ENCODE assay signal across 8 mouse cellular contexts in genomic region chr4:89687961-89688803, GRCm38 (mm10). TPM values are rescaled to one million over a fixed set of nuclear protein-coding genes. Genes with fewer than 3 reads are reported as not detected.
DNase-seq lines count a peak whose midpoint lies in the region; ATAC-seq lines count a peak whose summit lies in the region.

No protein-coding gene starts in this region.

- under 1% methylated on average over 78 of the region's 78 CpGs for whole genome bisulfite sequencing in heart, embryonic 10.5 days
- WGBS in forebrain, embryonic 14.5 days: under 1% methylated on average over 78 of the region's 78 CpGs
- 1% methylated on average over 78 of the region's 78 CpGs for WGBS in intestine, embryonic 15.5 days
- 1% methylated on average over 78 of the region's 78 CpGs for WGBS in liver, embryonic 13.5 days (ENCODE audit: insufficient replicate concordance)

- H3K4me2 ChIP-seq in forebrain, embryonic 14.5 days (ENCODE audit: low read length): peak overlapping the region; percentile 78
- H3K4me2 ChIP-seq in intestine, embryonic 15.5 days (replicated peaks): peak overlapping the region; percentile 83
- H3K4me2 ChIP-seq in liver, embryonic 13.5 days: peak overlapping the region; percentile 51

- peak; percentile 85 for ATAC-seq in forebrain, embryonic 14.5 days
- ATAC-seq in intestine, embryonic 15.5 days: peak; percentile 79
- peak; percentile 20; the same call in 1 of the 2 replicates for ATAC-seq in liver, embryonic 13.5 days (ENCODE audit: low read depth)

- no peaks in the 10 kb centered on the region for H3K36me3 ChIP-seq in heart, embryonic 10.5 days
- H3K36me3 ChIP-seq in forebrain, embryonic 14.5 days (ENCODE audit: control insufficient read depth, insufficient read depth, low read length): no peaks in the 10 kb centered on the region
- H3K36me3 ChIP-seq in intestine, embryonic 15.5 days: no peaks in the 10 kb centered on the region
- H3K36me3 ChIP-seq in liver, embryonic 13.5 days: no peaks in the 10 kb centered on the region

- peak; percentile 85 for DNase-seq in heart, embryonic 10.5 days (ENCODE audit: low spot score)
- no peak for DNase-seq in heart, adult 8-10 months (ENCODE audit: low spot score)
- DNase-seq in adrenal gland, adult (ENCODE audit: inconsistent age in 2 of 2, low spot score in 1 of 2): peak; percentile 71 to 90
- DNase-seq in forebrain, embryonic 14.5 days (ENCODE audit: low spot score): peak; percentile 66
- DNase-seq in liver, embryonic 13.5 days: no peak
- DNase-seq in ovary, postnatal 14 days (ENCODE audit: low spot score): peak; percentile 20
- DNase-seq in thymus, postnatal 0 days (ENCODE audit: low spot score): no peak

- H3K4me3 ChIP-seq in heart, embryonic 10.5 days: peak overlapping the region; percentile 69
- peak overlapping the region; percentile 67 for H3K4me3 ChIP-seq in forebrain, embryonic 14.5 days (ENCODE audit: low read depth, low read length)
- peak overlapping the region; percentile 42 for H3K4me3 ChIP-seq in intestine, embryonic 15.5 days (replicated peaks)
- peak overlapping the region; percentile 30 for H3K4me3 ChIP-seq in liver, embryonic 13.5 days (replicated peaks)

- peak overlapping the region; percentile 74 for H3K9ac ChIP-seq in forebrain, embryonic 14.5 days (ENCODE audit: low read length)
- H3K9ac ChIP-seq in intestine, embryonic 15.5 days: no peak overlapping the region; the same call in 1 of the 2 replicates
- no peak overlapping the region for H3K9ac ChIP-seq in liver, embryonic 13.5 days

- H3K4me1 ChIP-seq in heart, embryonic 10.5 days: no peaks in the 10 kb centered on the region
- H3K4me1 ChIP-seq in forebrain, embryonic 14.5 days (ENCODE audit: control insufficient read depth, insufficient read depth, low read length): peaks cover 5% of the 10 kb centered on the region
- peaks cover 9% of the 10 kb centered on the region for H3K4me1 ChIP-seq in intestine, embryonic 15.5 days (replicated peaks)
- H3K4me1 ChIP-seq in liver, embryonic 13.5 days (replicated peaks): no peaks in the 10 kb centered on the region

- H3K27ac ChIP-seq in heart, embryonic 10.5 days: peak overlapping the region; percentile 57
- peak overlapping the region; percentile 66; the same call in 1 of the 2 replicates for H3K27ac ChIP-seq in forebrain, embryonic 14.5 days (ENCODE audit: low read depth, low read length)
- no peak overlapping the region for H3K27ac ChIP-seq in intestine, embryonic 15.5 days
- no peak overlapping the region for H3K27ac ChIP-seq in liver, embryonic 13.5 days

- H3K9me3 ChIP-seq in heart, embryonic 10.5 days: no peaks in the 10 kb centered on the region
- no peaks in the 10 kb centered on the region for H3K9me3 ChIP-seq in forebrain, embryonic 14.5 days (replicated peaks; ENCODE audit: control insufficient read depth, low read length)
- H3K9me3 ChIP-seq in intestine, embryonic 15.5 days: no peaks in the 10 kb centered on the region
- no peaks in the 10 kb centered on the region for H3K9me3 ChIP-seq in liver, embryonic 13.5 days (replicated peaks)

- peaks cover 52% of the 10 kb centered on the region for H3K27me3 ChIP-seq in heart, embryonic 10.5 days (ENCODE audit: insufficient read depth, poor library complexity, severe bottlenecking)
- peaks cover 6% of the 10 kb centered on the region for H3K27me3 ChIP-seq in forebrain, embryonic 14.5 days (replicated peaks; ENCODE audit: control insufficient read depth, insufficient read depth, low read length)
- peaks cover 31% of the 10 kb centered on the region for H3K27me3 ChIP-seq in intestine, embryonic 15.5 days (replicated peaks)
- H3K27me3 ChIP-seq in liver, embryonic 13.5 days: peaks cover 46% of the 10 kb centered on the region

RNA-seq across cellular contexts. Expression of gene Dmrta1, which starts 8.9 kb away (rescaled TPM):
- polyA plus RNA-seq in heart, embryonic 10.5 days (2016; fragmentation: Nextera tagmentation; extraction: Ambion mirVana): 0.28 and 0.63 TPM in 2 replicates
- total RNA-seq in heart, adult 8-10 months (2022): not detected
- 0.77 and 0.79 TPM in 2 replicates for polyA plus RNA-seq in forebrain, embryonic 14.5 days (2014; fragmentation: Nextera tagmentation; extraction: Ambion mirVana)
- 0.09 and 0.15 TPM in 2 replicates for polyA plus RNA-seq in intestine, embryonic 15.5 days (2015; fragmentation: Nextera tagmentation; extraction: Ambion mirVana)
- not detected in 2 replicates for polyA plus RNA-seq in liver, embryonic 13.5 days (2015; fragmentation: Nextera tagmentation; extraction: Ambion mirVana)
- 0.28 and 0.31 TPM in 2 replicates for polyA plus RNA-seq in thymus, postnatal 0 days (2015; fragmentation: Nextera tagmentation; extraction: Ambion mirVana)

Comparison
In these comparisons a context has a peak if more than half of its experiments do, and no peak if none do; other contexts are left out.
1. DNase-seq: peak in heart, embryonic 10.5 days (single experiment), adrenal gland, adult (2 of 2), forebrain, embryonic 14.5 days (single experiment) and ovary, postnatal 14 days (single experiment); none in heart, adult 8-10 months (single experiment), liver, embryonic 13.5 days (single experiment) and thymus, postnatal 0 days (single experiment).
2. H3K27ac ChIP-seq: peak in heart, embryonic 10.5 days (single experiment) and forebrain, embryonic 14.5 days (single experiment); none in intestine, embryonic 15.5 days (single experiment) and liver, embryonic 13.5 days (single experiment).
3. ATAC-seq: peak in every context shown above with its lines; median percentile 85 in forebrain, embryonic 14.5 days; 79 in intestine, embryonic 15.5 days; 20 in liver, embryonic 13.5 days.
4. Peak in every context shown above with its lines, with median percentiles within 50 percentile points of each other: H3K4me3 ChIP-seq and H3K4me2 ChIP-seq.